Mouse (Mus musculus): ENCODE data around the gene Cct3.

DNA sequence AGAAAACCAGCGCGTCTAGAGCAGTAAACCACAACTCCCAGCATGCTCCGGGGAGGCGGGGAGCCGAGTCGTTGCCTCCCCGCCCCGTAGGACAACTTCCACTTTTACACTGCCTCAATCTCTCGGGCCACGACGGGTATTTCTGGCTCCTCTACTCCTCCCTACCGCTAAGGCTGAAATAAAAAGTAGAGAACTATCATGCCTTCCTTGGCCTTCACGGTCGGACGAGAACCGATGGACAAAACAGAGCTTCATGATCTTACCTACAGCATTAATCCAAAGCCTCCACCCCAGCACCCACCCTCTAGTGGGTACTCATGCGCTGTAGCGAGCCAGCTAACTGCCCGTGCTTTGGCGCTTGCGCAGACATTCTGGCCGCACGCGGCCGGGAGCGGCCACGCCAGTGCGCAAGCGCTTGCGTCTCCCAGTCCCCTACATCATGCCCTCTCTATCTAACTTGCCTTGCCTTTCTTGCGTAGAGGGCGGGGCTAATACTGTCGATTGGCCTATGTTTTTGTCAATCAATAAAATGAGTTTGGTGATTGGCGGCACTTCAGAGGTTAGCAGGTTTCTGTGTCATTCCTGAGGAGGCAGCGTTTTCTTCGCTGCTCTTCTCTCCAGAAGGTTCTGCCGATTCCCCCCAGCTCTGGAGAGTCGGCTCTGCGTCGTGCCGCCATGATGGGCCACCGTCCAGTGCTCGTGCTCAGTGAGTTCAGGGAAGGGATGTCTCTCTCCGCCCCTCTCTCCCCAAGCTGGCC, at the start of gene Cct3, which contains the start of gene Tsacc:
- TF ChIP-seq POLR2A (IDR thresholded peaks at IDR 0.05; ENCODE audit: control insufficient read depth, low read depth, low read length) (peak; percentile 89), CTCF (IDR thresholded peaks at IDR 0.05; ENCODE audit: control insufficient read depth, insufficient read depth, insufficient replicate concordance, low read depth, low read length) (no peak)

All from testis, adult 2 months (tissue).